Mouse (Mus musculus) layer of hippocampus, adult 11-12 months (tissue): ENCODE measurements at regions not wholly inside any gene's neighbourhood (a gene's known extent, or its start where the extent isn't known, plus 50 kb on each side); places are given as distances from the start of the nearest gene placed in this dataset.
"Not testable (repeated sequence)": the region's sequence is repeated elsewhere in the genome, so short reads cannot be mapped to it uniquely, and the experiment has no call there.

Experiments
- DNase-seq: peaks from one replicate; pipeline ENCODE4 v3.0.0; 2022; ENCODE audit warnings: low spot score

- no peak for DNase-seq
Observed at GRCm38 (mm10) chr12:106308956-106309610, 299.1 kb downstream of the Vrk1 start.

DNA sequence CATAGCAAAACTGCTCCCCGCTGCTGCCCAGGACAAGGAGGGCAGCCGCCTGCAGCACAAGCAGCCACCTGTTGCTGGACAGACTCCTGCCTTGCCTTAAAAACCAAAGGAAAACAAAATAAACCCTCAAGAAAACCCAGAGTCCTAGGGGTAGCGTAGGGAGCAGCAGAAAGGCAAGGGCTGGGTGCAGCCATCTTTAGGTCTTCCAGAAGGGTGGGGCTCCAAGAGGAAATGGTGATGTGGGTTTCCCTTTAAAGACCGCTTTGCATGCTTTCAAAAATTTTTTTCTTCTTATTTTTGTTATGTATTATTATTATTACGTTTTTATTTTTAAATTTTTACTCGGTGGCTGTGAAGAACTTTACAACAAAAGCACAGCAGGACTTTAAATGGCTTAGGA, 300.1 kb downstream of the Vrk1 start:
- no peak for DNase-seq

GRCm38 (mm10) chr12:106310585-106311319, 300.7 kb downstream of the Vrk1 start:
- DNase-seq = no peak

DNA sequence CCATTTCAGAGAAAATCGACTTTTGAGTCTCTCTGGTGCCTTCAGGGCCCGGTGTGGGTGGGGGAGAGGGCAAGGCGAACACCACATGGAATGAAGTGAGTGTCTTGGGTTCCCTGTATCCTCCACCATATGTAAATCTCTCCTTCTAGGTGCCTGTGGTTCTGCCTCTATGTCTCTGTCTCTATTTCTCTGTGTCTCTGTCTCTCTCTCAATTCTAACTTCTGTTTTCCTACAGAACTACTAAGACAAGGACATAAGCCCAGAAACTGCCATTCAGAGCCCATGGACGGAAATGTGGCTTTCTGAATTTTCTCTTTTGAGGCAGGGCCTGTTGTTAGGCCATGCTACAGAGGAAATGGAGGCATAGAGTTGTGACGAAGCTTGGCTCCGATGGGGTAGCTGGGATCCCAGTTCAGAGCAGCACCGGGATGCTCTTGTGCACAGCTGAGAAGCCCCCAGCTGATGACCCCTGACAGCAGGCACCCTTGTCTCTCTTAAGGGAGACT, 301.3 kb downstream of the Vrk1 start:
- DNase-seq = no peak

DNA sequence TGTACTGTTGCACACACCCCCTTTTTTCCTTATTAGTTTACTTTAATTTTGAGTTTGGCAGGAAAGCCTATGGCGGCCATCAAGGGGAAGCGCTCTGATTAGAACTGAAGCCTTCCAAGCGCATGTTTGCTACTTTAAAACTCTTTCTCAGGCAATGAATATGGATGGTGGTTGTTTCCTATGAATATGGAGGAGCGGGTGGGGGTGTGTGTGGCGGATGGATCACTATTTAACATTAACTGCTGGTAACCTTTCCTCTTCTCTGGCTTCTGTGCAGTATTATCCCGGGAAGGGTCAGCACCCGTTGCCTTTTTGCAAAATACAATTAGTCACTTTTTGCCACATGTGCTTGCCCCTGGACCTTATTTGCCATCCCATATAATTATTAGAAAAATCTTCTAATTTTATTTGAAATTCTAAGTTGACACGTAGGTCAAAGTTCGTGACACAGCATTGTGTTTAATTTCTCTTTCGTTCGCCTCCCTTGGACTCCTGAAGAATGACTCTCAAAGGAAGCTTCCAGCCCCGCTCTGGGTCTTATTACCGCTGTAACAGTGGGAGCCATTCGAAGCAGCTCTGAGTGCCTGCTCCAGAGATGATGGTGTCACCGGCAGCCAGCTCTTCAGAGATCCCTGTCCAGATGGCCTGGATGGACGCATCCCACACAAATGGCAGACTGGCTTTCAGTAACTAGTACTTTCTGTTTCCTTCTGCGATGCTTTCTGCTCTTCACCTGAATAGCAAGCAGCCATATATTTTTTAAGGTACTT, 302.0 kb downstream of the Vrk1 start:
- no peak for DNase-seq

DNA sequence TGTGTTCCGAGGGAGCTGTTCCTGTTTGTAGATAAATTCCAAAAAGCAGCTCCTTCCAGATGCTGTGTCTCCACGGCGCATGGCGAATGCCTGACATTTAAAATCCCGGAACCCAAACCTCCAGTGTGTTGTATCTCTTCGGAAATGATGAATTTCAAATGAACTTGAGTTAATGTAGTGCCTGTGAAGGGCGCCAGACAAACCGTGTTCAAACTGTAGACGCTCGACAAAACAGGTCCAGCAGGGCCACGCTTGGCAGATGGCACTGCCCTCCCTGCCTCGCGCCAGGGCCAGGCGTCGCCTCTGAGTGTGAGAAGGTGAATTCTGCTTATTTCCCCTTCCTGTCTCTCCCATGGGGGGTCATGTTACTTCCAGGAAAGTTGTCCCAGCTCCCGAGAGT, 307.7 kb downstream of the Vrk1 start:
- DNase-seq = no peak

GRCm38 (mm10) chr12:106321511-106321910, 311.5 kb downstream of the Vrk1 start:
- DNase-seq = no peak

DNA sequence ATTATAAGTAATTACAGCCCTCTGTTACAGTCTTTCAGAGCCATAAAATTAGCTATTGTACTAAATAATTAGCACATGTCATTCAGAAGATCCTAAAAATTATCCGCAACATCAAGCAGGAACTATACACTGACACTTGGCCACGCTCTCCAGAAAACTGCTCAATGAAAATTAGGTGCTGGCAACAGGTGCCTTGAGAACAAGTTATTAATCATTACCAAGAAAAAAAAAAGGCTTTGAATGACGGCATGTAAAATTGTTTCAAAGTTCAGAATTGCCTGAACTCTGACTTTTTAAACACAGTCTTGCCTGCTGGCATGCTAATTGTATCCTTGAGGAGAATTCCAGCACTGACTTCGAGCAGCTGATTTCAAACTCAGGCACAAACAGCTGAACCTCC, 316.6 kb downstream of the Vrk1 start:
- no peak for DNase-seq

DNA sequence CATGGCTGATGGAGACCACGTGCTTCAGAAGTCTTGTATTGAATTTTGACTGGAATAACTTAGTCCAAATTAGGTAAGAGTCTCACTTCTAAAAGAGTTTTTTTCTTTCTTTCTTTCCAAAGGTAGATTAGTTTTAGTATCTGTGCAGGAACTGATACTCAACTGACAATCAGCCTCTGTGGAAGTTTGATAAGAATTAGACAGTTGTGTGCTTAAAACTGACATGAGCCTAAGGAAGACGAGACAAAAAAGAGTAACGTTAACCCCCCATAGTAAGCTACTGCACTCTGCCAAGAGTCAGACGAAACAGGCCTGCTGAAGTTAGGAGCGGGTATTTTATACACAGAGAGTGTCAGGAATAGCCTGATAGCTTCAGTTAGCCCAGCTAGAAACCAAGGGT, 317.3 kb downstream of the Vrk1 start:
- no peak for DNase-seq

GRCm38 (mm10) chr12:106357867-106358266, 347.8 kb downstream of the Vrk1 start:
- DNase-seq = no peak

DNA sequence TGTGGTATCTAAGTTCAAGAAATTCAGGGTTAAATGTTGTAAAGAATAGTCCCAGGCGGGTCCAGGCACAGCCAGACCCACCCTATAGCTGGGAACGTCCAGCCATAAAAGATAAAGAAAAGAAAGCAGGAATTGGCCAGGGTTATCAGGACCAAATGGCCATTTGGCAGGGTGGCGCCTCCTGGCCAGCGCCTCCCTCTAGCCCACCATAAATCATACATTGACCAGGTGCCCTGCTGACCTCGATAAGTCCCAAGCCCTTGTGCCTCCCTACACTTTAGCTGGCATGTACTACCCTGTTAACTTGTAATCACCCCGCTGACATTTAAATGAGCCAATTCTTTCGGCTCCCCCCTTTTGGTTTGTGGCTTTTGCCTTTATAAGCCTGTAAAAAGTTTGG, 351.6 kb downstream of the Vrk1 start:
- DNase-seq = not testable (repeated sequence)

- no peak for DNase-seq
Observed at GRCm38 (mm10) chr12:106374840-106375375, 364.9 kb downstream of the Vrk1 start.

DNA sequence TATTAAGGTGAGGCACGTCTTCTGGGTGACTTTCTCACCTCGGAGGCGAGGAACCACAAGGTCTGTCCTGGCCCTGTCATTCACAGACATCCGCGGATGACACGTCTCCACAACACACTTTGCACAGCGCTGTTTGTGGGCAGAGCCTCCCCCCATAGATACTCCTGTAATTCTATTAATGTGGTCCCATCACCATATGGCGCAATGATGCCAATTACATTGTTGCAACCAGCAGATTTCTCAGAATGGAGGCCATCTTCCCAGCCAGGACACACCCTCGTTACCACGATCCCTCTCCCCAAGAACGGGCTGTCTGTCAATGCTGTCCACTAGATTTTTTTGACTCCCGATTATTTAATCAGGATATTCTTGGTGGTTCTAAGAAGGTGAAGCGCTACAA, 365.9 kb downstream of the Vrk1 start:
- no peak for DNase-seq

- no peak for DNase-seq
Observed at GRCm38 (mm10) chr12:106376783-106377182, 366.8 kb downstream of the Vrk1 start.

GRCm38 (mm10) chr12:106377281-106377680, 367.3 kb downstream of the Vrk1 start:
- DNase-seq = no peak

- no peak for DNase-seq
Observed at GRCm38 (mm10) chr12:106377761-106378160, 367.7 kb downstream of the Vrk1 start.

- no peak for DNase-seq
Observed at GRCm38 (mm10) chr12:106378303-106379075, 368.5 kb downstream of the Vrk1 start.

GRCm38 (mm10) chr12:106379151-106379594, 369.1 kb downstream of the Vrk1 start:
- peak; percentile 15 for DNase-seq

DNA sequence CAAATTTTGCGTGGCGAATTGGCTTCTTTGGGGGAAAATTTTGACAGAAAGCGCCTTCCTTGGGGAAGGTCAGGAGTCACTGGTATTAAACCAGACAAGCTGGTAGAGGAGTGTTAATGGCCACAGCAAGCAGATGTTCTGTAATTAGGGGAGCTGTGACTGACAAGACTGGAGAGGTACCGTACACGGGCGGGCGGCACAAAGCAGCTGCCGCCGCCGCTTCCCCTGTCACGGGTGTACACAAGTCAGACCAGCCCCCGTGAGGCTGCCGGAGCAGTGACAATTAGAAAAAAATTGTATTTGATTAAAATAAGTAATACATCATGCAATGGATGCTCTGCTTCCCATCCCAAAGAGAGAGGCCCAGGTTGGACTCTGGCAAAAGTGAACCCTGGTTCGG, 369.8 kb downstream of the Vrk1 start:
- no peak for DNase-seq

- no peak for DNase-seq
Observed at GRCm38 (mm10) chr12:106381821-106382220, 371.8 kb downstream of the Vrk1 start.

DNA sequence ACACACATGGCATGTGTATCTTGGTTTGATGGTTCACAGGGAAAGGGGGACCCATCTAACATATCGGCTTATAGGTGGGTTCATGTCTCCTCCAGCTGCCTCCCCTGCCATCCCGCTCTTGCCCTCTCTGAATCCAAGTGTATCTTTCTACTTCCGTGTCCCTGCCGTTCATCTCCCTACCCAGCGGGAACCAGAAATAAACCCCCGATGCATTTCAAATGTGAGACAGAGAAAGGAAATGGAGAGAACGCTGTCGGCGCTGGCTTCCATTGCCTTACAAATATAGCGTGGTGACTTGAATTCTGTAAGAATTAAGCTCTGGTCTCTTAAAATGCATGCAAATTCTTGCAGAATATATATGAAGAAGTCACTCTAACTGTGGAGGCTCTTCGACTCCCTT, 379.2 kb downstream of the Vrk1 start:
- no peak for DNase-seq

DNA sequence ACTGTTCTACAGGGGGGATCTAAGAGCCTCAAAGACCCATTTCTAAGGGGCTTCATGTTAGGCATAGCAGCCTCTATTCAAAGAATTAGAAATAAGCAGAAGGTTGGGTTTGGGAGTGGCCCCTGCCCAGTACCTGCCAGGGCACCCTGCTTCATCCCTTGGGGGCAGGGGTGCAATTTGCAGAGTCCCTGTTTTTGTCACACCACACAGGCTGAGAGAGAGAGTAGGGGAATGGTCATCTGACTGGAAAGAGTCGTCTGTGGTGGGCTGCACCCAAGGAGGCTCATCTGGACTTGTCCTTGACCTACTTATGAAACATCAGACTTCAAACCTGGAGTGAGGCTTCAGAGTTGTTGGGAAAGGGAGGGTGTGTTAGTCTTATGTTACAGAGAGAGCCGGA, 382.3 kb downstream of the Vrk1 start:
- DNase-seq = no peak
